Mouse (Mus musculus) retina, postnatal 1 day (tissue): ENCODE results near the gene Ccp110.
A peak's percentile ranks its signal among the peaks of the same experiment; 100 is the strongest.

ENCODE experiments used
- DNase-seq: peaks from one replicate; pipeline ENCODE4 v3.0.0-alpha.2; 2012

Ccp110 gene

GRCm38 (mm10) chr7:118712228-118713173, at the start of gene Ccp110:
Gene Ccp110, plus strand, starts transcription at chr7:118712552.
- peak; percentile 99 for DNase-seq

- DNase-seq = no peak
These were observed 44.6 kb upstream of the Ccp110 start for GRCm38 (mm10) chr7:118667773-118668172.

- DNase-seq = no peak
These were observed 42.2 kb upstream of the Ccp110 start for GRCm38 (mm10) chr7:118670142-118670541.

GRCm38 (mm10) chr7:118676826-118677225, 35.5 kb upstream of the Ccp110 start:
- no peak for DNase-seq

- peak; percentile 86 for DNase-seq
These were observed 24.2 kb upstream of the Ccp110 start for GRCm38 (mm10) chr7:118688199-118688598.

GRCm38 (mm10) chr7:118689088-118689487, 23.3 kb upstream of the Ccp110 start:
- no peak for DNase-seq

- no peak for DNase-seq
These were observed 21.1 kb upstream of the Ccp110 start for GRCm38 (mm10) chr7:118691287-118691686.

GRCm38 (mm10) chr7:118696146-118696545, 16.2 kb upstream of the Ccp110 start:
- no peak for DNase-seq

- no peak for DNase-seq
These were observed 15.2 kb upstream of the Ccp110 start for GRCm38 (mm10) chr7:118697168-118697567.

- no peak for DNase-seq
These were observed 13.5 kb upstream of the Ccp110 start for GRCm38 (mm10) chr7:118698882-118699281.

GRCm38 (mm10) chr7:118703144-118703561, 9.2 kb upstream of the Ccp110 start:
- DNase-seq = no peak

GRCm38 (mm10) chr7:118704001-118704850, 8.1 kb upstream of the Ccp110 start:
- no peak for DNase-seq

- peak; percentile 95 for DNase-seq
These were observed 7.0 kb upstream of the Ccp110 start, which contains the start of gene Gde1 for GRCm38 (mm10) chr7:118705101-118705961. Gene Gde1, minus strand, starts transcription at chr7:118705778.

- no peak for DNase-seq
These were observed 6.3 kb upstream of the Ccp110 start for GRCm38 (mm10) chr7:118706051-118706450.

- no peak for DNase-seq
These were observed 5.9 kb upstream of the Ccp110 start for GRCm38 (mm10) chr7:118706488-118706887.

GRCm38 (mm10) chr7:118707216-118707615, 5.1 kb upstream of the Ccp110 start:
- no peak for DNase-seq

GRCm38 (mm10) chr7:118708002-118708401, 4.3 kb upstream of the Ccp110 start:
- DNase-seq = no peak

- no peak for DNase-seq
These were observed 1.6 kb upstream of the Ccp110 start for GRCm38 (mm10) chr7:118710776-118711175.

- no peak for DNase-seq
These were observed 2.5 kb downstream of the Ccp110 start for GRCm38 (mm10) chr7:118714873-118715272.

GRCm38 (mm10) chr7:118718066-118718465, 5.7 kb downstream of the Ccp110 start:
- DNase-seq = no peak

- DNase-seq = no peak
These were observed 11.6 kb downstream of the Ccp110 start for GRCm38 (mm10) chr7:118723927-118724326.

- DNase-seq = no peak
These were observed 13.1 kb downstream of the Ccp110 start for GRCm38 (mm10) chr7:118725459-118725858.
